Mouse (Mus musculus): ENCODE measurements at regions not wholly inside any gene's neighbourhood (a gene's known extent, or its start where the extent isn't known, plus 50 kb on each side); places are given as distances from the start of the nearest gene placed in this dataset.

GRCm38 (mm10) chr16:24255037-24255436 lies 138.3 kb upstream of the Lpp start:
- no peak for DNase-seq (ENCODE audit: low spot score in 2 of 2)

GRCm38 (mm10) chr16:24254590-24254989 lies 138.7 kb upstream of the Lpp start:
- no peak for DNase-seq (ENCODE audit: low spot score in 2 of 2)

GRCm38 (mm10) chr16:24254143-24254542 lies 139.2 kb upstream of the Lpp start:
- DNase-seq (ENCODE audit: low spot score in 2 of 2), result no peak

GRCm38 (mm10) chr16:24247291-24247690 lies 146.0 kb upstream of the Lpp start:
- DNase-seq (ENCODE audit: low spot score in 2 of 2), result no peak

- DNase-seq (ENCODE audit: low spot score in 2 of 2), result no peak
These were observed 155.2 kb upstream of the Lpp start for GRCm38 (mm10) chr16:24238075-24238555.

- DNase-seq (ENCODE audit: low spot score in 2 of 2), result no peak
These were observed 155.9 kb upstream of the Lpp start for GRCm38 (mm10) chr16:24237425-24237824.

GRCm38 (mm10) chr16:24237013-24237412 lies 156.3 kb upstream of the Lpp start:
- no peak for DNase-seq (ENCODE audit: low spot score in 2 of 2)

- DNase-seq (ENCODE audit: low spot score in 2 of 2), result no peak
These were observed 156.8 kb upstream of the Lpp start for GRCm38 (mm10) chr16:24236511-24236910.

- no peak for DNase-seq (ENCODE audit: low spot score in 2 of 2)
These were observed 158.5 kb upstream of the Lpp start for GRCm38 (mm10) chr16:24234795-24235194.

- no peak for DNase-seq (ENCODE audit: low spot score in 2 of 2)
These were observed 161.2 kb upstream of the Lpp start for GRCm38 (mm10) chr16:24232001-24232530.

- peak in 1 of 2 experiments; percentile 62 for DNase-seq (ENCODE audit: low spot score in 2 of 2)
These were observed 161.8 kb upstream of the Lpp start for GRCm38 (mm10) chr16:24231506-24231905.

GRCm38 (mm10) chr16:24229002-24229607 lies 164.2 kb upstream of the Lpp start:
- DNase-seq (ENCODE audit: low spot score in 2 of 2), result no peak

GRCm38 (mm10) chr16:24225897-24226296 lies 167.4 kb upstream of the Lpp start:
- no peak for DNase-seq (ENCODE audit: low spot score in 2 of 2)

GRCm38 (mm10) chr16:24225090-24225489 lies 168.2 kb upstream of the Lpp start:
- DNase-seq (ENCODE audit: low spot score in 2 of 2), result no peak

GRCm38 (mm10) chr16:24223901-24224300 lies 169.4 kb upstream of the Lpp start:
- no peak for DNase-seq (ENCODE audit: low spot score in 2 of 2)

GRCm38 (mm10) chr16:24223527-24223880 lies 169.8 kb upstream of the Lpp start:
- DNase-seq (ENCODE audit: low spot score in 2 of 2), result no peak

GRCm38 (mm10) chr16:24222759-24223526 lies 170.4 kb upstream of the Lpp start:
- DNase-seq (ENCODE audit: low spot score in 2 of 2), result no peak

GRCm38 (mm10) chr16:24221992-24222391 lies 171.3 kb upstream of the Lpp start:
- no peak for DNase-seq (ENCODE audit: low spot score in 2 of 2)

- no peak for DNase-seq (ENCODE audit: low spot score in 2 of 2)
These were observed 172.7 kb upstream of the Lpp start for GRCm38 (mm10) chr16:24220613-24221012.

- no peak for DNase-seq (ENCODE audit: low spot score in 2 of 2)
These were observed 173.6 kb upstream of the Lpp start for GRCm38 (mm10) chr16:24219691-24220090.

GRCm38 (mm10) chr16:24218850-24219185 lies 174.5 kb upstream of the Lpp start:
- no peak for DNase-seq (ENCODE audit: low spot score in 2 of 2)

GRCm38 (mm10) chr16:24218162-24218849 lies 175.0 kb upstream of the Lpp start:
- no peak for DNase-seq (ENCODE audit: low spot score in 2 of 2)

GRCm38 (mm10) chr16:24216828-24217227 lies 176.5 kb upstream of the Lpp start:
- DNase-seq (ENCODE audit: low spot score in 2 of 2), result no peak
